Mouse (Mus musculus) G1E (cell line): ENCODE results near the gene Dars.

ENCODE experiments used
- CTCF ChIP-seq: IDR thresholded peaks from 2 replicates; pipeline ENCODE4 v1.5.1; 2012; ENCODE audit warnings: low read depth, low read length, inconsistent platforms, mixed read lengths
- GATA1 ChIP-seq: IDR thresholded peaks from 2 replicates; pipeline ENCODE4 v1.6.1; 2012; ENCODE audit warnings: borderline replicate concordance, low read length, inconsistent platforms, mixed read lengths
- POLR2AphosphoS5 ChIP-seq: IDR thresholded peaks from 2 replicates; pipeline ENCODE4 v1.6.1; 2012; ENCODE audit warnings: low read depth, low read length, inconsistent platforms; ENCODE audit not compliant: insufficient replicate concordance
- TAL1 ChIP-seq: conservative IDR thresholded peaks from 2 replicates; pipeline ENCODE4 v1.6.1; 2012; ENCODE audit warnings: low read depth, low read length, inconsistent platforms, mixed read lengths

- TF ChIP-seq CTCF (no peak), GATA1 (no peak), TAL1 (no peak), POLR2AphosphoS5 (no peak)
These were observed 89.0 kb downstream of the Dars start, which contains the start of gene Lct for GRCm38 (mm10) chr1:128328218-128328617.
